Mouse (Mus musculus): ENCODE data around the gene Parp1. TPM values are rescaled to one million over a fixed set of nuclear protein-coding genes. Genes with fewer than 3 reads are reported as not detected.

Gene Parp1
- polyA plus RNA-seq, 1 experiment from 2014 or later: 115 TPM

GRCm38 (mm10) chr1:180641518-180642227, 72.9 kb downstream of the Parp1 start:
- H3K27ac ChIP-seq: peak overlapping the region; percentile 91
- peaks cover 43% of the 10 kb centered on the region for H3K4me1 ChIP-seq
- peaks cover 12% of the 10 kb centered on the region for H3K36me3 ChIP-seq
- ATAC-seq: peak; percentile 59
- 2% methylated on average over 50 of the region's 50 CpGs for WGBS (ENCODE audit: insufficient replicate concordance)
- peak overlapping the region; percentile 94 for H3K4me3 ChIP-seq
- H3K27me3 ChIP-seq (replicated peaks): no peaks in the 10 kb centered on the region
- peak overlapping the region; percentile 84 for H3K4me2 ChIP-seq
- H3K9ac ChIP-seq: peak overlapping the region; percentile 99
- H3K9me3 ChIP-seq (replicated peaks): no peaks in the 10 kb centered on the region

GRCm38 (mm10) chr1:180642228-180642564, 73.5 kb downstream of the Parp1 start:
- H3K36me3 ChIP-seq: peaks cover 14% of the 10 kb centered on the region
- H3K9me3 ChIP-seq (replicated peaks): no peaks in the 10 kb centered on the region
- peaks cover 40% of the 10 kb centered on the region for H3K4me1 ChIP-seq
- no peaks in the 10 kb centered on the region for H3K27me3 ChIP-seq (replicated peaks)
- WGBS (ENCODE audit: insufficient replicate concordance): 59% methylated on average over 8 of the region's 8 CpGs
- peak overlapping the region; percentile 99 for H3K9ac ChIP-seq
- H3K4me2 ChIP-seq: peak overlapping the region; percentile 84
- H3K27ac ChIP-seq: no peak overlapping the region
- H3K4me3 ChIP-seq: peak overlapping the region; percentile 94
- no peak for ATAC-seq

Small RNA genes within 50 kb of the gene (microRNA-seq; reads per million reads assigned to microRNA genes)
- not detected for gene Mir6904

Other genes starting within 250 kb of the Parp1 start
- 4.0 and 4.3 TPM in 2 replicates for gene Itpkb, start 238.4 kb upstream of the Parp1 start, polyA plus RNA-seq (2016; fragmentation: Nextera tagmentation; extraction: Ambion mirVana)
- gene Stum, start 85.4 kb upstream of the Parp1 start, polyA plus RNA-seq (2016; fragmentation: Nextera tagmentation; extraction: Ambion mirVana): 0.07 and 0.28 TPM in 2 replicates
- gene Lin9, start 72.2 kb downstream of the Parp1 start, polyA plus RNA-seq (2016; fragmentation: Nextera tagmentation; extraction: Ambion mirVana): 17.5 and 18.9 TPM in 2 replicates
- gene Mixl1, start 128.1 kb downstream of the Parp1 start, polyA plus RNA-seq (2016; fragmentation: Nextera tagmentation; extraction: Ambion mirVana): 1.0 and 1.1 TPM in 2 replicates
- gene Acbd3, start 157.1 kb downstream of the Parp1 start, polyA plus RNA-seq (2016; fragmentation: Nextera tagmentation; extraction: Ambion mirVana): 13.9 and 15.6 TPM in 2 replicates
- 1,997 and 2,057 TPM in 2 replicates for gene H3f3a, start 245.0 kb downstream of the Parp1 start, polyA plus RNA-seq (2016; fragmentation: Nextera tagmentation; extraction: Ambion mirVana)

Data from liver, embryonic 12.5 days (tissue).